Mouse (Mus musculus): ENCODE data around the gene Rabgap1l. TPM values are rescaled to one million over a fixed set of nuclear protein-coding genes. Genes with fewer than 3 reads are reported as not detected.
"Not testable (repeated sequence)": the region's sequence is repeated elsewhere in the genome, so short reads cannot be mapped to it uniquely, and the experiment has no call there.

The Rabgap1l gene
- polyA plus RNA-seq, 1 experiment = 25.6 TPM

DNA sequence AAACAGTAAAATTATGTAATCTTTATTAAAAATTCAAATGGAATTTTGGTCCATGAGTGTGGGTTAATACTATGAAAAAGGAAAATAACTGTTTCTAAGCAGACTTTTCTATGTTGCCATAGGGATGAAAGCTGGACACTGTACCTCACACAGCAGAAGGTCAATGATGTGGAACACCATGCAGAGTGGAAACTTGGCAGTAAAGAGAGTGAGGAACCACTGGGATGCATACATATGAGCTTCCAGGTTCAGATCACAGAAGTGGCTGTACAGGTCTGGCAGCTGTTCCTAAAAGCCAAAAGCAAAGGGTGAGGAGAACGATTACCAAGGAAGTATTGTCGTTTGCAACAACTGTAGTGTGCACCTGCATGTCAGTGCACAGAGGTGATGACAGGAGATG, 351.3 kb downstream of the Rabgap1l start:
- DNase-seq = no peak
- Histone ChIP-seq H3K4me1 (ENCODE audit: control insufficient read depth, insufficient read depth, low read length) (no peaks in the 10 kb centered on the region), H3K4me3 (replicated peaks; ENCODE audit: extremely low read depth, low read depth, low read length) (no peak overlapping the region)
- 70% methylated on average over 2 of the region's 2 CpGs for WGBS
- TF ChIP-seq POLR2A (IDR thresholded peaks at IDR 0.05; ENCODE audit: borderline replicate concordance, extremely low read depth, low read depth, low read length) (no peak), CTCF (IDR thresholded peaks at IDR 0.05; ENCODE audit: insufficient read depth, low read length) (no peak)

GRCm38 (mm10) chr1:160441161-160441560, 351.9 kb downstream of the Rabgap1l start:
- DNase-seq = no peak
- no peak for TF ChIP-seq POLR2A (IDR thresholded peaks at IDR 0.05; ENCODE audit: borderline replicate concordance, extremely low read depth, low read depth, low read length)
- no peak for TF ChIP-seq CTCF (IDR thresholded peaks at IDR 0.05; ENCODE audit: insufficient read depth, low read length)
- no peak overlapping the region for H3K4me3 ChIP-seq (replicated peaks; ENCODE audit: extremely low read depth, low read depth, low read length)
- H3K4me1 ChIP-seq (ENCODE audit: control insufficient read depth, insufficient read depth, low read length) = no peaks in the 10 kb centered on the region
- 63% methylated on average over 5 of the region's 5 CpGs for WGBS

GRCm38 (mm10) chr1:160438820-160439219, 354.2 kb downstream of the Rabgap1l start:
- no peak for DNase-seq
- 73% methylated on average over 4 of the region's 4 CpGs for WGBS
- no peak for TF ChIP-seq CTCF (IDR thresholded peaks at IDR 0.05; ENCODE audit: insufficient read depth, low read length)
- no peak for TF ChIP-seq POLR2A (IDR thresholded peaks at IDR 0.05; ENCODE audit: borderline replicate concordance, extremely low read depth, low read depth, low read length)
- Histone ChIP-seq H3K4me1 (ENCODE audit: control insufficient read depth, insufficient read depth, low read length) (no peaks in the 10 kb centered on the region), H3K4me3 (replicated peaks; ENCODE audit: extremely low read depth, low read depth, low read length) (no peak overlapping the region)

GRCm38 (mm10) chr1:160417196-160417854, 375.7 kb downstream of the Rabgap1l start:
- Histone ChIP-seq H3K4me3 (replicated peaks; ENCODE audit: extremely low read depth, low read depth, low read length) (no peak overlapping the region), H3K4me1 (ENCODE audit: control insufficient read depth, insufficient read depth, low read length) (no peaks in the 10 kb centered on the region)
- DNase-seq = no peak
- TF ChIP-seq CTCF (IDR thresholded peaks at IDR 0.05; ENCODE audit: insufficient read depth, low read length) = no peak
- TF ChIP-seq POLR2A (IDR thresholded peaks at IDR 0.05; ENCODE audit: borderline replicate concordance, extremely low read depth, low read depth, low read length) = no peak
- 93% methylated on average over 5 of the region's 5 CpGs for WGBS

- DNase-seq = no peak
- TF ChIP-seq CTCF (IDR thresholded peaks at IDR 0.05; ENCODE audit: insufficient read depth, low read length) = no peak
- H3K4me3 ChIP-seq (replicated peaks; ENCODE audit: extremely low read depth, low read depth, low read length) = no peak overlapping the region
- H3K4me1 ChIP-seq (ENCODE audit: control insufficient read depth, insufficient read depth, low read length) = no peaks in the 10 kb centered on the region
- 33% methylated on average over 5 of the region's 5 CpGs for WGBS
Observed at GRCm38 (mm10) chr1:160410822-160411221, 382.2 kb downstream of the Rabgap1l start.

DNA sequence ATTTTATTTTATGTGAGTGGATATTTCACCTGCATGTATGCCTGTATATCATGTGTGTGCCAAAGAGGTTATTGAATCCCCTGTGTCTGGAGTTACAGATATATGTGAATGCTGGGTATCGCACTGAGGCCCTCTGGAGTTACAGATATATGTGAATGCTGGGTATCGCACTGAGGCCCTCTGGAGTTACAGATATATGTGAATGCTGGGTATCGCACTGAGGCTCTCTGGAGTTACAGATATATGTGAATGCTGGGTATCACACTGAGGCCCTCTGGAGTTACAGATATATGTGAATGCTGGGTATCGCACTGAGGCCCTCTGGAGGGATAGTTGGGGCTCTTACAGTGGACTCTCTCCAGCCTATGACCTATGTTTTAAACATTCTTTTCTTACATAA, 383.3 kb downstream of the Rabgap1l start:
- not testable (repeated sequence) for H3K4me1 ChIP-seq (ENCODE audit: control insufficient read depth, insufficient read depth, low read length); H3K4me3 ChIP-seq (replicated peaks; ENCODE audit: extremely low read depth, low read depth, low read length); DNase-seq
- WGBS = 97% methylated on average over 4 of the region's 4 CpGs

GRCm38 (mm10) chr1:160409123-160409522, 383.9 kb downstream of the Rabgap1l start:
- TF ChIP-seq POLR2A (IDR thresholded peaks at IDR 0.05; ENCODE audit: borderline replicate concordance, extremely low read depth, low read depth, low read length) = no peak
- no peak for TF ChIP-seq CTCF (IDR thresholded peaks at IDR 0.05; ENCODE audit: insufficient read depth, low read length)
- H3K4me1 ChIP-seq (ENCODE audit: control insufficient read depth, insufficient read depth, low read length) = no peaks in the 10 kb centered on the region
- WGBS = 63% methylated on average over 1 of the region's 1 CpGs
- no peak overlapping the region for H3K4me3 ChIP-seq (replicated peaks; ENCODE audit: extremely low read depth, low read depth, low read length)
- no peak for DNase-seq

GRCm38 (mm10) chr1:160408302-160408897, 384.6 kb downstream of the Rabgap1l start:
- no peak for DNase-seq
- WGBS = 39% methylated on average over 4 of the region's 4 CpGs
- Histone ChIP-seq H3K4me3 (replicated peaks; ENCODE audit: extremely low read depth, low read depth, low read length) (no peak overlapping the region), H3K4me1 (ENCODE audit: control insufficient read depth, insufficient read depth, low read length) (no peaks in the 10 kb centered on the region)
- no peak for TF ChIP-seq POLR2A (IDR thresholded peaks at IDR 0.05; ENCODE audit: borderline replicate concordance, extremely low read depth, low read depth, low read length)
- no peak for TF ChIP-seq CTCF (IDR thresholded peaks at IDR 0.05; ENCODE audit: insufficient read depth, low read length)

DNA sequence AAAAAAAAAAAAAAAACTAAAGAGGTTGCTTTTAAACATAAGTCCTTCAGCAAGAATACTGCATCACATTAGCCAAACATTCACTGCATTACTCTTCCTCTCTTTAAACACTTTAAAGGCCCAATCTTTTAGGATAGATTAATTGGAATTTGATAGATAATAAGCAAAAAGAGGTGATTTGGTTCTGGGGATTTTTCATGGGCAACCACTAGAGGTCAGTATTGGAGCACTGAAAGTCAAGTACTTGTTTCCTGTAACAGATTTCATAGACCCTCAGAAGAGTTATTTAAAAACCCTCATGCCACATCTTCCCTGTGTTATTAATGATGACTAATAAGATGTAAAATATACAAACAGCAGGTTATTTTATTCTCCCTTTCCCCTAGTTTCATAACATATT, 393.6 kb downstream of the Rabgap1l start:
- DNase-seq = no peak
- no peaks in the 10 kb centered on the region for H3K4me1 ChIP-seq (ENCODE audit: control insufficient read depth, insufficient read depth, low read length)
- no peak overlapping the region for H3K4me3 ChIP-seq (replicated peaks; ENCODE audit: extremely low read depth, low read depth, low read length)
- TF ChIP-seq CTCF (IDR thresholded peaks at IDR 0.05; ENCODE audit: insufficient read depth, low read length) = peak; percentile 25; the same call in 1 of the 2 replicates
- TF ChIP-seq POLR2A (IDR thresholded peaks at IDR 0.05; ENCODE audit: borderline replicate concordance, extremely low read depth, low read depth, low read length) = no peak

DNA sequence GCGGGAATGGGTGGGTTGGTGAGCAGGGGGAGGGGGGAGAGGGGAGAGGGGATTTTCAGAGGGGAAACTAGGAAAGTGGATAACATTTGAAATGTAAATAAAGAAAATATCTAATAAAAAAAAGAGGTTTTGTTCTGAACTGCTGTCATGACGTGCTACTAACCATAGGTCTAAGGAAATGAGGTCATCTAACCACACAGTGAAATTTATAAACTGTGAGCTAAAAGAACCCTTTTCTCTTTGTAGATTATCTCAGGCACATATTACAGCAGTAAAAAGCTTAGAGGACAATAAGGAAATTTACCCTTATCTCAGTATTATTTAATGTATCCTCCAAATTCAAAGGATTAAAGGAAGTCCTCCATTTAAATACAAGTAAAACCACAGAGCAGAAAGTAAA, 396.0 kb downstream of the Rabgap1l start:
- TF ChIP-seq POLR2A (IDR thresholded peaks at IDR 0.05; ENCODE audit: borderline replicate concordance, extremely low read depth, low read depth, low read length) (no peak), CTCF (IDR thresholded peaks at IDR 0.05; ENCODE audit: insufficient read depth, low read length) (no peak)
- WGBS = 53% methylated on average over 2 of the region's 2 CpGs

More for the DNA sequence above, 396.0 kb downstream of the Rabgap1l start:
- DNase-seq = no peak
- Histone ChIP-seq H3K4me3 (replicated peaks; ENCODE audit: extremely low read depth, low read depth, low read length) (no peak overlapping the region), H3K4me1 (ENCODE audit: control insufficient read depth, insufficient read depth, low read length) (no peaks in the 10 kb centered on the region)
